Comparison of ENCODE assay signal across 8 mouse cellular contexts in genomic region chr2:173018618-173019017, GRCm38 (mm10). TPM values are rescaled to one million over a fixed set of nuclear protein-coding genes. Genes with fewer than 3 reads are reported as not detected.
DNase-seq lines count a peak whose midpoint lies in the region; ATAC-seq lines count a peak whose summit lies in the region.

No protein-coding gene starts in this region.

- peaks cover 29% of the 10 kb centered on the region for H3K36me3 ChIP-seq in forebrain, embryonic 12.5 days (replicated peaks)

- peaks cover 35% of the 10 kb centered on the region for H3K27me3 ChIP-seq in forebrain, embryonic 12.5 days

- no peak overlapping the region for H3K4me3 ChIP-seq in forebrain, embryonic 12.5 days (replicated peaks)

- H3K27ac ChIP-seq in forebrain, embryonic 12.5 days: no peak overlapping the region

- no peak for ATAC-seq in CD4-positive, CD25-positive, alpha-beta regulatory T cell, adult 4 months
- no peak for ATAC-seq in forebrain, embryonic 12.5 days (ENCODE audit: low FRiP score)

- 22% methylated on average over 8 of the region's 8 CpGs for WGBS in forebrain, embryonic 12.5 days

- DNase-seq in CD4-positive, CD25-positive, alpha-beta regulatory T cell, adult 2 months (ENCODE audit: low read depth, low spot score): peak; percentile 26
- DNase-seq in MN1 (ENCODE audit: low spot score): peak; percentile 66
- DNase-seq in heart, adult 8-10 months (ENCODE audit: low spot score): peak; percentile 62
- DNase-seq in kidney, postnatal 4 days: peak; percentile 27 to 53
- no peak for DNase-seq in right cerebral cortex, postnatal 4 days
- no peak for DNase-seq in layer of hippocampus, postnatal 36 days

- H3K4me2 ChIP-seq in forebrain, embryonic 12.5 days: no peak overlapping the region; the same call in 1 of the 2 replicates

- H3K9ac ChIP-seq in forebrain, embryonic 12.5 days: no peak overlapping the region

- H3K4me1 ChIP-seq in forebrain, embryonic 12.5 days: peaks cover 31% of the 10 kb centered on the region

- H3K9me3 ChIP-seq in forebrain, embryonic 12.5 days: no peaks in the 10 kb centered on the region

RNA-seq across cellular contexts. Expression of gene Rbm38, which starts 1.7 kb away (rescaled TPM):
- polyA plus RNA-seq in CD4-positive, CD25-positive, alpha-beta regulatory T cell, adult 4 months (2017; shearing (Covaris generic)): 100 to 1,000 TPM; 154 to 194 TPM
- total RNA-seq in heart, adult 8-10 months (2022): 100 to 1,000 TPM; 143 to 197 (median 166) TPM
- 1 to 10 TPM; 3.8 to 4.6 TPM for total RNA-seq in layer of hippocampus, postnatal 36 days (2021)
- 65.0 and 67.6 TPM in 2 replicates for polyA plus RNA-seq in forebrain, embryonic 12.5 days (2016; fragmentation: Nextera tagmentation; extraction: Ambion mirVana)

RNA-seq across cellular contexts. Expression of gene Rae1, which starts 18.7 kb away (rescaled TPM):
- 10 to 100 TPM; 44.2 to 44.5 TPM for polyA plus RNA-seq in CD4-positive, CD25-positive, alpha-beta regulatory T cell, adult 4 months (2017; shearing (Covaris generic))
- total RNA-seq in heart, adult 8-10 months (2022): 10 to 100 TPM; 20.2 to 24.8 (median 23.0) TPM
- total RNA-seq in layer of hippocampus, postnatal 36 days (2021): 10 to 100 TPM; 72.9 to 77.0 TPM
- 122 and 132 TPM in 2 replicates for polyA plus RNA-seq in forebrain, embryonic 12.5 days (2016; fragmentation: Nextera tagmentation; extraction: Ambion mirVana)

RNA-seq across cellular contexts. Expression of gene Spo11, which starts 41.1 kb away (rescaled TPM):
- 1 to 10 TPM; 3.3 to 3.8 TPM for polyA plus RNA-seq in CD4-positive, CD25-positive, alpha-beta regulatory T cell, adult 4 months (2017; shearing (Covaris generic))
- not detected for total RNA-seq in heart, adult 8-10 months (2022)
- total RNA-seq in layer of hippocampus, postnatal 36 days (2021): not detected
- polyA plus RNA-seq in forebrain, embryonic 12.5 days (2016; fragmentation: Nextera tagmentation; extraction: Ambion mirVana): 0.27 and 1.0 TPM in 2 replicates

Comparison
In these comparisons a context has a peak if more than half of its experiments do, and no peak if none do; other contexts are left out.
1. DNase-seq: peak in CD4-positive, CD25-positive, alpha-beta regulatory T cell, adult 2 months (single experiment), MN1 (single experiment), heart, adult 8-10 months (single experiment) and kidney, postnatal 4 days (2 of 2); none in right cerebral cortex, postnatal 4 days (single experiment) and layer of hippocampus, postnatal 36 days (0 of 2).
2. RNA of gene Rbm38, which starts 1.7 kb away (total RNA-seq): 143 to 197 TPM in heart, adult 8-10 months; 3.8 to 4.6 TPM in layer of hippocampus, postnatal 36 days; every median in the first group is over 10 times any median in the second.